Mouse (Mus musculus) lung, postnatal 14 days (tissue): ENCODE data around the gene Npas3.
A peak's percentile ranks its signal among the peaks of the same experiment; 100 is the strongest.

ENCODE experiments used
- DNase-seq: peaks from one replicate; pipeline ENCODE4 v3.0.0; 2021

Npas3 gene

DNA sequence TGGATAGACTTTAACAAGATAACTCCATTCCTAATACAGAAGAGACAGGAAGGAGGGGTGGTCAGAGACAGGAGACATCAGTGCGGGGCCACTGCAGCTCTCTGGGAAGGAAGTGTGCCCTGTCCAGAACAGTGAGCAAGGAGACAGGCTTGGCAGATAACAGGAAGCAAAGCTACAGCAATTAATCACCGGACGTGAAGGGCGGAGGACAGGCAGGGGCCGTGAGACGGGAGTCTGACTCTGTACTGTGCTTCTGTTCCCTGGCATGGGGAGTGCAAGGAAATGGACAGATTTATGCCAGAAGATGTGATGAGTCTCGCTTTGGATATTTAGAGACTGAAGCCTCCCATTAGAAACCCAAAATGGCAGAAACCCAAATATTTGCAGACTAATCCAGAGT, 47.3 kb downstream of the Npas3 start:
- DNase-seq, result peak; percentile 7

DNA sequence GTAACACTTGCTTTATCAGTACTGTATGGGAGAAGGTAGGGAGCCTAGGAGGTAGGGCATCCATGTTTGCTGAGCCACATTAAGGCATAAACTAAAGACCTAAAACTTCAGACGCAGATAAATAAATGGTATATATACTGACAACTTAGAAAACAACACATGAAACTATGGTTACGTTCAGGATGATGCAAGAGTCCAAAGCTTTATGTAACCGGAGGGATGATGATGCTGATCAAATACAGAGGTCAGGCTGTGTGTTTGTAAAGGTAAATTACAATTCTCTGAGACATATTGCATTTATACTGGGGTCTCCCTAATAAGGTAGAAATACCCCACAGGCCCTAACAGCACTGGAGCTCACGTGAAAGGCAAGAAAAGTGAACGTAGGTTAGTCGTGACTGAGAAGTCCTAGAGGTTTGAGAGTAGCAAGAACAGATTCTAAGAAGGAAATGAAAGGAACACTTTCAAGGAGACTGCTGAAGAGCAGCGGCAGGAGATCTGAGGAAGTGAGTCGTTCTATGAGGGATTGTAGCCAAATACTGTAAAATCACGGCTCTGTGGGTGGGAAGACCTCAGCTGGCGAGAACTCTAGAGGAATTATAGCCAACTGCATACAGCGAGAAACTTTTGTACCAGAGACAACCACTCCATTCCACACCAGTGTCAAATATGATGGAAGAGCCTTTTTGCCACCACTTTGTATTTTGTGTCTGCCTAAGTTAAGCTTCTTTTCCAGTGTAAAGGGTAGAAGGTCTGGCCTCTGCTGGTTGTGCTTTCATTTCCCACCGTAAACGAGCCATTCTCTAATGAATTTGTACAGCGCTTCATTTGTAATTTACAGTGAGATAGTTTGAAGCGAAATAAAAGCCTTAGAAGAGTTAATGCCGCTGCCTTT, 49.7 kb downstream of the Npas3 start:
- no peak for DNase-seq

DNA sequence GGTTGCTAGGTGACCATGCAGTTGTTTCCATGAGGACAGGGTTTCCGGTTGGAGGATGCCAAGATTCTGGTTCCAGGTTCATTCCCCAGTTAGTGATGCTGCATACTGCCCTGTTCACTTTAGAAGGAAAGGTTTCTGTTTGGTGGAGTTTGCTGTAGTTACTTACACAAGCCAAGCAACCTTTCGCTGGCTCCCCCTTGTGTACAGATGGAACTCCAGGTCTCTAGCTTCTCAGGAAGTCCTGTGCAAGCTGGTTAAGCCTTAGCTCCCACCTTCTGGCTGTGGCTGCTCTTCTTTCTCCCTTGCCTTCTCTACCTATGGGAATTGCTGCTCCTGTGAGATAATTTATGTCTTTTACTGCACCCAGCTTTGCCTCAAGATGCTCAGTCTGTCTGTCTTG, 52.5 kb downstream of the Npas3 start:
- DNase-seq, result peak; percentile 11

DNA sequence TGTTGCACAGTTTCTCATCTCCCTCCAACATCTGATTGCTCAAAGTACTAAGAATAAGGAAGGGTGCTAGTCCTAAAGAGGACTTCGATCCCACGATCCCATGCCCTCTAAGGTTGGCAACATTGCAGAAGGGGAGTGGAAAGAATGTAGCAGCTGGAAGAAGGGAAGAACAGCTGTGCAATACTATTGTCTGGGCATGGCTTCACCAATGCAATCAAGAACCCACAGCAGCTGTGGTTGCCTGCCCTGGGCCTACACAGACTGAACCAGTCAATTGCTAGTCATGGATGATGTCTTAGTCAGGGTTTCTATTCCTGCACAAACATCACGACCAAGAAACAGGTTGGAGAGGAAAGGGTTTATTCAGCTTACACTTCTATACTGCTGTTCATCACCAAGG, 53.7 kb downstream of the Npas3 start:
- DNase-seq, result no peak

DNA sequence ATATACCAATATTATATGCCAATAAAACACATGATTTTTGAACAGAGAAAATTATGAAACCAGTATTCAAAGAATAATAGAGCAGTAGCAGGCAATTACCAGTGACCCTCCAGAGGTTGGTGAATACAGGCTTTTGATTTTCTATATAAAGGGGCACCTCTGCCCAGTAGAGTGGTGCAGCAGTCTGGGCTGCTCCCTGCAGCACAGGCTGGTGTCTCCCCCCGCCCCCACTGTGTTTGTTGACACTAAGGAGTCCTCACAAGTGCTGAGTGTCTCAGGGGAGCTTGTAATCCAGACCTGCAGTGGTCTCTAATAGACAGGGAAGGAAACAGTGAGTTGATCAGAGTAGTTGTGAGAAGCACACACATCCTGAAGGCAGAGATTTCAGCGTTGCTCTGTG, 68.2 kb downstream of the Npas3 start:
- DNase-seq, result no peak

DNA sequence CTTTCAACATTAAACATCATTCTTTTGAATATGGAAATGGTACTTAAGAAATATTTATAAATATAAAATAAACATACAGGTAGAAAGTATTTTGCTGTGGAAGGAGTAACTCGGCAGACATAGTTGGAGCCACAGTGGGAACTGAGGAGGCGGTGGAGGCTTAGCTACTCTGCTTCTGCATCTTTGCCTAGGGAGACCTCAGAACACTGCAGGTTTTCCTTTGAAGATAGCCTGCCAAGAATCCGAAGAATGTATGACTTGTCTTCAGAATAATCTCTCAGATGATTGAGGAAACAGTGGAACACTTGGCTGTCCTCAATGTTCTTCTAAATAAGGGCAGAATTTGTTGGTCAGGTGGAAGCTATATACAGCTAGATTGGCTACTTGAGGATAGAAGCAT, 69.3 kb downstream of the Npas3 start:
- DNase-seq, result no peak

DNA sequence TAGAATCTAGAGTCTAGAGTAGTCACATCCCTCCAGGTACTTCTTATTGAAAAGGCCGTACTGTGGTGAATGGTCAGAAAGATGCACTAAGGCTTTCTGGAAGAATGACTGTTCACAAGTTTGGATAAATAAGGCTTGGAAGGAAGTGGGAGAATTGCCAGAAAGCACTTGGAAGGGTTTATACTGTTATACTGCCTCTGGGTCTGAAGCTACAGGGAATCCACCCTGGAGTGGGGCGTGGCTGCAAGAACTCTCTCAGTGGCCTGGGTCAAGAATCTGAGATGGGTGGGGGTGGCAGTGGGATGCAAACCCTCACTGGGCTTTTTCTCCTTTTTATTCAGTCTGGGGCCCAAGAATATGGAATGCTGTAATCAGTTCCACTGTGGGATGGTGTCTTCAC, 72.0 kb downstream of the Npas3 start:
- DNase-seq, result no peak

DNA sequence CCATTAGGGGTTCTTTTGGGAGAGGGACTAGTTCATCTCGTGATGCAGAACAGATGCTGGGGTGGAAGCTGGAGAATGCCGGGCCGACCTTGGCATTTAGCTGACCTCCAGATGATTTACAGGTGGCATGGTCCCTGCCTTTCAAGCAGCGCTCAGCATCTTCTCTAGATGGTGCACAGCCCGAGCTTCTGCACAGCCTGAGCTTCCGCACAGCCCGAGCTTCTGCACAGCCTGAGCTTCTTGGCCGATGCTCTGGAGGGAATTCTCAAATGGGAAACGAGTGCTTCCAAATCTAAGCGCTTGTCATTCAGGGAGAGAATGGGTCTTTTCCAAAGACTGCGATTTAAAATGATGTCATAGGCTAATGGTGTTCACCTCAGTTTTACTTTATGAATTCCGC, 72.5 kb downstream of the Npas3 start:
- no peak for DNase-seq

DNA sequence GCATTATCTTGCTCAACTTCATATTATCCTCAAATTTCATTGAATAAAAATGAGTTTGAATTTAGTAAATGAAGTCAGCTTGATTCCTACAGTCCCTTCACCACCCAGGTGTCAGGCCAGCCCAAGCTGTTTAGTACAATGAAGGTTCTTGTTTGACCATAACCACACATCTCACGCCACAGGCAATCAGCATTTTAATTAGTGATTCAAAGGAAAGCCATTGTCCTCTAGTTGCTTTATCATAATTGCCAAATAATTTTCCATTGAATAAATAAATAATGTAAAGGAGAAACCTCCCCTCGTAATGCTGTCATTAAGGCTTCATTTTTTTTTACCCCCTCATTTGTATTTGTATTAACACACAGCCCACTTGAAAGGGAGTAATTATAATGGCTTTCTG, 73.5 kb downstream of the Npas3 start:
- DNase-seq, result no peak

DNA sequence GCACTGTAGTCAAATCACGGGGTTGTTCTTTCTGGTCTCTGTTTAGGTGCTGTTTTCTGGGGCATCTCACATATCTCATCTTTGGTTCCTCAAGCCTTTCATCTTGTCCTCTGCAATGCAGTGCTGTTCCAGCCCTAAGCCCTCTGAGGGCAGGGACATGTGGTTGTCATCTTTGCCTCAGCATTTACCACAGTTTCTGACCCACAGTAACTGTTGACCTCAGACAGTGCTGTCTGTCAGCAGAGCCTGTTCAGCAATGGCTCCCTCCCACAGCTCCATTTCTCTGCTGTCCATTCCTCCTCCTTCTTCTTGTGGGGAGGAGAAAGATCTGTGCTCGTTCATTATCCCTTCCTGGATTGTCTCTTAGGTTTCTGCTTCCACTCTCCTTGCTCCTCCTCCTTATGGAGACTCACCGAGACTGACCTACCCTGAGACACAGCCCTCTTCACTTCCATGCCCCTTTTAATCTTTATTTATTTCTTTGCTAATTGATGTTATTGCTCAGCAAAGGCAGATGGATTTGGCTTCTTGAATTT, 79.2 kb downstream of the Npas3 start:
- DNase-seq, result no peak

DNA sequence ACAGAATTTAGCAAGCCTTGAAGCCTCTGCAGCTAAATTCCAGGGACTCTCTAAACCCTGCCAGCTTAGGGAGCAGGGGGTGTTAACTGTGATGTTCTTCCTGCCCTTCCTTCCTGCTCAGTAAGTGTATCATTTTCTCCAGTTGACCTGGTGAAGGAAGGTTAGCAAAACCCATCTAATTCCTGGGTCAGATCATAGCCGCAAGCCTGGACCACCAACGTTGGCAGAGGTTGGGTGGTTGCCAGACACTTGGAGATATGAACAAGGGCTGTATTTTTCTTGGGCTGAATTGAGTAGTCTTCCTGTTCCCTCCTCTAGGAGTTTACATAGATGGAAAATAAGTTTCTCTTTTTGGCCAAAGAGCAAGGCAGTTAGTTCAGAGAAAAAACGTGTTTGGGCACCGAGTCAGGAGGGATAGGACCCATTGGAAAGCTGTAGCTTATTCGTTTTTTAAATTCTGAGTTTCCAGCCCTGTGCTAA, 79.8 kb downstream of the Npas3 start:
- DNase-seq, result peak; percentile 14

DNA sequence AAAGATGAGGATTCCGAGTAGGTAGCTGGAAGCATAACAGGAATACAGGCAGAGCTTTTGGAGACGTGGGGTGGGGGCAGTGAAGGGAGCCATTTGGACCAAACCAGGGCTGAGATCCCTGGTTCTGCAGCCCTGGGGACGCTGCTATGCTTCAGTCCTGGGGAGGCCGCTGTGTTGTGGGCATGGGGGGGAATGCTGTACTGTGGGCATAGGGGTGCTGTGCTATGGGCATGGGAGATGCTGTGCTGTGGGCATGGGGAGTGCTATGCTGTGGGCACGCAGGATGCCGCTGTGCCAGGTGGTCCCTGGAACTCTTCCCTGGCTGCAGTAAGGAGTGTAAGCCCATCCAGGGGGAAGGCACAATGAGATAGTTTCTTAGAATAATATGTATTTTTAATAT, 81.7 kb downstream of the Npas3 start:
- no peak for DNase-seq

DNA sequence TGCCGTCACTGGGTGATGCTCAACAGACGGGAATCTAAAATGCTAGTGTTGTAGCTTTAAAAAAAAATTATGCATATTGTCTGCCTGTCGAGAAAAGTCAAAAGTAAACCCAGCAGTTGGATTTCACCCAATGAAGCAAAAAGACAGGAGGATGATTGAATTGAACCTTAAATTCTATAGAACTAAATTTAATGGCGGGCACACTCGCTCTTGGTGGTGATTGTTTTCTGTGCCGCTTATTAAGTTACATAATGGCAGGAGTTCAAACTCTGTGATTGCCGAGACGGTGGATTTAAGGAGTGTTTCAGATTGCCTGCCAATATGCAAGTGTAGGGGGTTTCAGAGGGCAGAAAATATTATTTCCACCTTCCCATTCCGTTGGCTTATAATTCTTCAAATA, 82.9 kb downstream of the Npas3 start:
- DNase-seq, result no peak

DNA sequence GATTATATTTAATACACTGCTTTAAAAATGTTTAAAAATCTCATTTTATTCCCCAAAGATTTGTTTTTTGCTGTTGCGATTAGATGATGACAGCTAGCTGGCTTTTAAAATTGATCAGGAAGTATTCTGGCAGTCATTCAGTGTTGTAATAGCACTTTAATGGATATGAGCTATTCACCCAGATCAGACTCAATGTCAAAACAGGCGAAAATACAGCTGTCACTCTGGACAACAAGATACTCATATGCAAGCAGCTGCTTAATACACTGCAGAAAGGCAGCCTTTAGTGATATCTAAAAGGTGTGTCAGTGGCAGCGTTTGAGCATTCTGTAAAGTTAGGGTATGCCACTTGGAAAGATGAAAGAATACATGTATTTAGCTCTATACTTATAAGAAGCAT, 83.3 kb downstream of the Npas3 start:
- DNase-seq, result no peak

DNA sequence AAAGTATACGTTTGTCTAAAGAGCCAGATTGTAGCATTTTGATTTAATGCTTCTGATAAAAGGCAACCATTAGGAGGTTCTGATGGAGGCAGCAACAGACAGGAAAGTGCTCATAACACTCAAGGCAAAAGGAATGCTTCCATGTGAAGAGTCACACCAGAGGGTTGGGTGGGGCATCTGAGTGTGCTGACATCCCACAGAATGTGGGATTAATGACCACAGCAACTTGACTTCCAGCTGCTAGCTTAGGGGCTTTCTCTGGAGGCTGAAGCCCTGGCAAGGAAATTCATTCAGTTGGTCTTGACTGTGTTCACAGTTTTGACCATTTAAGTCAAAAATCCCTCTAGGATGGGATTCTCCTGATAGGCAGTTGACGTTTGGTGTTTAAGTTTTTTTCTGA, 84.8 kb downstream of the Npas3 start:
- no peak for DNase-seq

DNA sequence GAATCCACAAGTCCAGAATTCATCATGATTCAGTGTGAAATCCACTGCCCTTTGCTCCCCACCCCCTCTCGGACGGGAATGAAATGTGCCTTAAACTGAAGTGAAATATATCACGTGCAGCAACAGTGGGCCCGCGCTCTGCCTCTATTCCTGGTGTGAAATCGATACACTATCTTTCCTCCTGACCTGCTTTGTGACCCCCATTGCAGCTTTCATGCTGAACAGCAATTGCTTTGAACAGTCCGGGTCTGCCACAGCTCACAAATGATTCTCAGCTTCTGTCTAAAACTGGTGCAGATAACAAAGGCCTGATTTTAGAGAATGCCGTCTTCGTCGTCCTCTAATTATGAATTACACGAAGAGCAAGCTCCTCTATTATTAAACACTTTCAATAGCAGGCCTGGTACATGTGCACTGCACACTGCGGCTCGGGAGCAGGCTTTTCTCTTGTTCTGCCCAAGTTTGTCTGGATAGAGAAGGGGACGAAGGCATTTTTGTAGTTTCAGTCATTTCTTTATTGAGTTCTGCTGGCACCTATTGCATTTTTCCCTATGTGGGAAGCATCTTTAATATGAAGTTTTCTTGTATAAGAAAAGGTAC, 90.0 kb downstream of the Npas3 start:
- no peak for DNase-seq

DNA sequence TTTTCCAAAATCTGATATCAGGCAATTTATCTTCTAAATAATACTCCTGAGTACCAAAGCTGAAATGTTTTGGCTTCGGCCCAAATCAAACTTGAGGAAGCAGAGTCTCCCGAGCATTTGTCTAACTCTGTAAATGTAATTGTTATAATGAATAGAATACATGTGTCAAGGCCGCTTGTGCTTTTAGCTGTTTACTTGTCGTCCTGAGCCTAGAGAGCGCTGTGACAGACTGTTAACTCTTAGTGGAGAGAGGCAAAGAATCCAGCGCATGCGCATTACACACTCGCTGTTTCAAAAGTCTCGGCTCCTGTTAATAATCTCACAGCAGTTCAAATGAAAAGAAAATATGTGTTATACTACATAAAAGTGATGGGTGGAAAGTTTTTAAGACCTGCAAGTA, 94.3 kb downstream of the Npas3 start:
- no peak for DNase-seq

DNA sequence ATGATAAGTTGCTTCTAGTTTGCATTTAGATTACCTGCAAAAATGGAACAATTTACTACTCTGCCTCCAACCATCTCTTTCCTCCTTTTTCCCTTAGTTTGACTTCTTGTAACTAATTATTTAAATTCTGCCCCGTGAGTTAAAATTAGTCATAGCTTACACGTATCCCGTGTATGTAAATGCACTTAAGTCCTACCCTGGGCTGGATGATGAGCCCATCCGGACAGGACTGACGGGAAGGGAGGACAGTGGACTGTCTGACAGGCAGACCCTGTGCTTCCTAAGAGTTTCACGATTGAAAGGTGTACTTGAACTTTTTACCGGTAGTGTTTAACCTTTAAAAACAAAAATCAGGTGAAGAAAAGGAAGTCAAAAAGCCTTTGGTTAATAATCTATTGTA, 103.4 kb downstream of the Npas3 start:
- no peak for DNase-seq

DNA sequence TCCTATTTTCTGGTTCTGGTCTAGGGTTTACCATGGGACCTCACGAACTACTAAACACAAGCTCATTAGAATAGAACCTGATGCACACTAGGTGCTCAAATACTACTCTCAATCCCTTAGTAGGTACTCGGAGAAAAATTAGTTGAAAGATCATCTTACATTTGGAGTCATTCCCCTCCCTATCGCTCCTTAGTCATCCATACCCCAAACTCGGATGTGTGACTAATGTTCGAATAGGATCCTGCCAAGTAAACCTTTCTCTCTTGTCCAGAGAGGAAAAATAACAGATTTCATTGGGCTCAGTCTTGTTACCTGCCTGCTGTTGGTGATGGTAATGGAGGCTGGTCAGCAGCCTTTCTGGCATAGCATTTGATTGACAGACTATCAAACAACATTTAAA, 117.3 kb downstream of the Npas3 start:
- no peak for DNase-seq

DNA sequence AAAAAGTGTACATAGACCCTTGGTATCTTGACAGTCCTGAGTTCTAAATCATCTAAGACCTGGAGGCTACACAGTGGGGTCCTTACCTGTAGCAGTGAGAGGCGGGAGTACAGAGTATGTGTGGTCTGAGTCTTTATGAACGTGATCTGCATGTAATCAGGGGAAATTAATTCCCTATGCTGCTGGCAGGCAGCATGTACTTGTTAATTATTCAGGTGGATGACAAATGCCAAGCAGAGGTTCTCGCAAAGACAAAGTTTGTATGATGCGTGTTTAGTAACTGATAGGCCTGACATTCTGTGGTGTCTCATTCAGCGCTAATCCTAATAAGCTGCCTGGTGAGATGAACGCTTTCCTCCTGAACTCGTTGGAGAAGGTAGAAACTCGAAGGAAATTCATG, 136.4 kb downstream of the Npas3 start:
- DNase-seq, result no peak

DNA sequence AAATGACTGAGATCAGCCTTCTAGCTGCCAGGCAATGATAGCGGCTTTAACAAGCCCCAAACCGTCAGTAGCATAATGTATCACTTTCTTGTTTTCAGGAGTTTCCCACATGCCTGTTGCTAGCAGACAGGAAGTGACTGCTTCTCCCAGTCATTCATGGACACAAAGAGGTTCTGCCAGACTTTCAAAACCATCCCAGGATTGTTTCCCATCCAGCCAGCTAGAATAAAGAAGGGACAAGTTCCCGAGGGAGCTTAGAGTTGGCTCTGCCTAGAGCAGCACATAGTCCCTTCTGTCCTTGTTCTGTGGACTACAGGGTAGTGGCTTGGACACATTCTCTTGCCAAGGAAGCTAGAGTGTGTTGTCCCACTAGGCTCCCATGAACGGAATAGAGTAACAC, 157.4 kb downstream of the Npas3 start:
- no peak for DNase-seq

DNA sequence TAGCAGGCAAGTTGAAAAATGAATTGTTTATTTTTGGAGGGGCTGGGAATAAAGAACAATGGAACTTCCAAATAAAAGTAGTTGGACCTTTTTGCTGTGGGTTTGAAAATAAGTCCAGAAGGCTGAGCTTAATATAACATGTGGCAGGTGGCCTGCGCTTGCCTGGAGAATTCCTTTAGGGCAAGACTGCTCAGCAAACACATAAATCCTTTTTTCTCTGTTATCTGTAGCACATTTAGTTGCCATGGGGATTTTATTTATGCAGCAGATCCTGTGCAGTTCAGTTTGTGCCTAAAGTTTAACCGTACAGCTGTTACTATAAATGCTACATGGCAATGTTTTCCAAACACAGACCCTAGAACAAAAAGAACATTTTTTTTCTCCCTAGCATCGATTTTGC, 159.3 kb downstream of the Npas3 start:
- no peak for DNase-seq

DNA sequence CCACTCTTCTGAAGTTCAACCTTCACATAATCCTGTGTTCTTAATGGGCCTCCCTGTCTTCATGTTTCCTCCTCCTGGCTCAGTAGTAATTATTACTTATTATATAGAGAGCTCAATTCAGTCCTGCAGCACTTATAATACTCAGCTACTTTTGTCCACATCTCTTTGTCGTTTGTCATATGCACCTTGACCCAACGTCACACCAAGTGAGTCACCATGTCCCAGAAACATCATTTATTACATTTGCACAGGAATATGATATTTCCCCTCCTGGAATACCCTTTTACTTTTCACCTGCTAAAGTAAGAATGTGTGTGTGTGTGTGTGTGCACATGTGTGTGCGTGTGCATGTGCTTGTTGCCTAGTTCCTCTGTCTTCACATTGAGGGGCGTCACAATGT, 161.2 kb downstream of the Npas3 start:
- DNase-seq, result no peak

DNA sequence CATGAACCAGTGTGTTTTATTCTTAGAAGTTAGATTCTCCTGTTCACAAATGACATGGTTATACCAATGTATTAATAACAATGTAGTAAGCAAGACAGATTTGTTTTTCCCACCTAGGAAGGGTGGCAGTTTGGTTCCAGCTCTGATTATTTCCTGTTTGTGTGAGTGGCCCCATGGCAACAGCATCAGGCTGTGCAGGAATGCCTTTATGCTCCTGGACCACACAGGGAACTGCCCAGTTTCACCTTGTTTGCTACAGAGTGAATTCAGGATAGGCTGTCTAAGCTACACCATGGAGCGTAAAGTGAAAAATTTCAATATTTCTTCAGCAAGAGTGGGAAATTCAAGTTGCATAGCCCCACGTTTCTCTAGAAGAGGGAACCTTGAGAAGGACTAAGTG, 162.2 kb downstream of the Npas3 start:
- DNase-seq, result no peak

DNA sequence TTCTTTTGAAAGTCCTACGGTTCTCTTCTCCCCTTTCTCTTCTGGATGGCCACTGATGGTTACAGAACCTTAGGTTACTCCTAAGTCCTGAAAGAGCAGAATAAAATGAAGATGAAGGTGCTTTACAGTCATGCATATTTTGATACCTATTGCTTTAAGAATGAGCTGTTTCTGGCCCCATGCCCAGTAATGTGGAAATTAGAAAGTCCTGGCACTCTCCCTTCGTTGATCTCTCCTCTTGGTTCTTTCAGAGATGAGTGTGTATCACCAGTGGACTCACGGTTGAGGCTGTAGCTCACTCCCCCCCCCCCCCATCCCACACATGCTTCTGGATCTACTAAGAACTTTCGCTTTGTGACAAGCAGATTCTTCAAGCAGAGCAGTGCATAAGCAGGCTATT, 167.6 kb downstream of the Npas3 start:
- no peak for DNase-seq
